Comparison of ENCODE assay signal across 8 mouse cellular contexts in genomic region chr7:80156711-80157227, GRCm38 (mm10). TPM values are rescaled to one million over a fixed set of nuclear protein-coding genes. Genes with fewer than 3 reads are reported as not detected.
A peak's percentile ranks its signal among the peaks of the same experiment; 100 is the strongest.
DNase-seq lines count a peak whose midpoint lies in the region; ATAC-seq and TF ChIP-seq lines count a peak whose summit lies in the region.

No protein-coding gene starts in this region.

- 57% methylated on average over 13 of the region's 13 CpGs for WGBS in heart, embryonic 12.5 days
- 59% methylated on average over 13 of the region's 13 CpGs for WGBS in heart, embryonic 11.5 days (ENCODE audit: insufficient replicate concordance)
- WGBS in limb, embryonic 14.5 days: 58% methylated on average over 13 of the region's 13 CpGs

- H3K9ac ChIP-seq in heart, embryonic 12.5 days: no peak overlapping the region
- 0 out of 2 replicates have a peak overlapping the region, but pooled peaks have one; percentile 28 for H3K9ac ChIP-seq in heart, embryonic 11.5 days (ENCODE audit: low read depth, low read length)
- H3K9ac ChIP-seq in limb, embryonic 14.5 days (ENCODE audit: low read depth, low read length, severe bottlenecking): no peak overlapping the region

- peaks cover 20% of the 10 kb centered on the region for H3K4me1 ChIP-seq in heart, embryonic 12.5 days (replicated peaks)
- peaks cover 5% of the 10 kb centered on the region; the same call in 1 of the 2 replicates for H3K4me1 ChIP-seq in heart, embryonic 11.5 days (ENCODE audit: control insufficient read depth, insufficient read depth, low read length)
- peaks cover 8% of the 10 kb centered on the region for H3K4me1 ChIP-seq in limb, embryonic 14.5 days (ENCODE audit: control insufficient read depth, insufficient read depth, low read length)

- H3K4me3 ChIP-seq in heart, embryonic 12.5 days: no peak overlapping the region
- no peak overlapping the region for H3K4me3 ChIP-seq in heart, embryonic 11.5 days (ENCODE audit: low read depth, low read length)
- H3K4me3 ChIP-seq in limb, embryonic 14.5 days (replicated peaks; ENCODE audit: low read length): no peak overlapping the region

- TF ChIP-seq POLR2A in limb, embryonic 14.5 days (IDR thresholded peaks at IDR 0.05; ENCODE audit: borderline replicate concordance, extremely low read depth, insufficient read depth, insufficient read length): no peak

- DNase-seq in heart, adult 11 months: peak; percentile 95
- peak; percentile 83 for DNase-seq in CD4-positive, CD25-positive, alpha-beta regulatory T cell, adult 2 months (ENCODE audit: low read depth, low spot score)
- peak; percentile 90 for DNase-seq in adrenal gland, postnatal 14 days
- peak; percentile 15 for DNase-seq in limb, embryonic 14.5 days (ENCODE audit: low spot score)
- DNase-seq in natural killer cell, adult 2 months (ENCODE audit: low spot score in 2 of 2): peak; percentile 53 to 61
- peak; percentile 81 for DNase-seq in urinary bladder, postnatal 14 days (ENCODE audit: low spot score)

- 0 out of 2 replicates have a peak, but pooled peaks cover 3% of the 10 kb centered on the region for H3K27me3 ChIP-seq in heart, embryonic 12.5 days (replicated peaks)
- no peaks in the 10 kb centered on the region for H3K27me3 ChIP-seq in heart, embryonic 11.5 days (ENCODE audit: control insufficient read depth, insufficient read depth, low read length)
- no peaks in the 10 kb centered on the region for H3K27me3 ChIP-seq in limb, embryonic 14.5 days (ENCODE audit: control insufficient read depth, insufficient read depth, low read length)

- no peak overlapping the region for H3K27ac ChIP-seq in heart, embryonic 12.5 days (ENCODE audit: poor library complexity, severe bottlenecking)
- no peak overlapping the region for H3K27ac ChIP-seq in heart, embryonic 11.5 days (ENCODE audit: low read depth, low read length)
- H3K27ac ChIP-seq in limb, embryonic 14.5 days (replicated peaks; ENCODE audit: low read depth, low read length): no peak overlapping the region

- no peak overlapping the region for H3K4me2 ChIP-seq in heart, embryonic 12.5 days
- no peak overlapping the region for H3K4me2 ChIP-seq in heart, embryonic 11.5 days
- no peak overlapping the region for H3K4me2 ChIP-seq in limb, embryonic 14.5 days (replicated peaks; ENCODE audit: low read depth, low read length, severe bottlenecking)

- H3K9me3 ChIP-seq in heart, embryonic 12.5 days (replicated peaks): peaks cover 5% of the 10 kb centered on the region; the same call in 1 of the 2 replicates
- H3K9me3 ChIP-seq in heart, embryonic 11.5 days (replicated peaks; ENCODE audit: control insufficient read depth, low read length): no peaks in the 10 kb centered on the region
- no peaks in the 10 kb centered on the region for H3K9me3 ChIP-seq in limb, embryonic 14.5 days (ENCODE audit: control insufficient read depth, low read length)

- no peaks in the 10 kb centered on the region for H3K36me3 ChIP-seq in heart, embryonic 12.5 days
- H3K36me3 ChIP-seq in heart, embryonic 11.5 days (ENCODE audit: control insufficient read depth, insufficient read depth, low read length): no peaks in the 10 kb centered on the region
- H3K36me3 ChIP-seq in limb, embryonic 14.5 days (ENCODE audit: control insufficient read depth, insufficient read depth, low read length): no peaks in the 10 kb centered on the region

- ATAC-seq in heart, embryonic 12.5 days (ENCODE audit: insufficient number of reproducible peaks, low FRiP score): no peak
- ATAC-seq in heart, embryonic 11.5 days (replicated peaks; ENCODE audit: insufficient number of reproducible peaks, low FRiP score, low TSS enrichment): no peak
- ATAC-seq in limb, embryonic 14.5 days (ENCODE audit: low FRiP score, low read depth): no peak

RNA-seq across cellular contexts. Expression of gene Sema4b, which starts 29.9 kb away (rescaled TPM):
- polyA plus RNA-seq in heart, embryonic 12.5 days (2016; fragmentation: Nextera tagmentation; extraction: Ambion mirVana): 10.3 and 10.7 TPM in 2 replicates
- total RNA-seq in adrenal gland, postnatal 14 days (2021): 46.9 and 57.0 TPM in 2 replicates
- 5.9 and 8.5 TPM in 2 replicates for polyA plus RNA-seq in heart, embryonic 11.5 days (2014; fragmentation: Nextera tagmentation; extraction: Ambion mirVana)
- polyA plus RNA-seq in limb, embryonic 14.5 days (2012; rRNA removed): 8.2 and 12.3 TPM in 2 replicates
- 11.5 and 12.0 TPM in 2 replicates for polyA plus RNA-seq in limb, embryonic 14.5 days (2014; fragmentation: Nextera tagmentation; extraction: Ambion mirVana)

RNA-seq across cellular contexts. Expression of gene Idh2, which starts 41.6 kb away (rescaled TPM):
- polyA plus RNA-seq in heart, embryonic 12.5 days (2016; fragmentation: Nextera tagmentation; extraction: Ambion mirVana): 1,569 and 1,607 TPM in 2 replicates
- 353 and 359 TPM in 2 replicates for total RNA-seq in adrenal gland, postnatal 14 days (2021)
- 1,200 and 1,395 TPM in 2 replicates for polyA plus RNA-seq in heart, embryonic 11.5 days (2014; fragmentation: Nextera tagmentation; extraction: Ambion mirVana)
- polyA plus RNA-seq in limb, embryonic 14.5 days (2012; rRNA removed): 457 and 501 TPM in 2 replicates
- 580 and 595 TPM in 2 replicates for polyA plus RNA-seq in limb, embryonic 14.5 days (2014; fragmentation: Nextera tagmentation; extraction: Ambion mirVana)

Comparison
In these comparisons a context has a peak if more than half of its experiments do, and no peak if none do; other contexts are left out.
1. DNase-seq: peak in every context shown above with its lines; median percentile 95 in heart, adult 11 months; 90 in adrenal gland, postnatal 14 days; 83 in CD4-positive, CD25-positive, alpha-beta regulatory T cell, adult 2 months; 81 in urinary bladder, postnatal 14 days; 57 in natural killer cell, adult 2 months; 15 in limb, embryonic 14.5 days.